Mouse (Mus musculus): ENCODE measurements around the gene Slc45a2. TPM values are rescaled to one million over a fixed set of nuclear protein-coding genes. Genes with fewer than 3 reads are reported as not detected.

Slc45a2 gene
- polyA plus RNA-seq, 1 experiment from 2014 or later: 0.17 TPM

Other genes starting within 250 kb of the Slc45a2 start
- 0.59 and 1.6 TPM in 2 replicates for gene C1qtnf3, start 48.4 kb upstream of the Slc45a2 start, polyA plus RNA-seq (2016; fragmentation: Nextera tagmentation; extraction: Ambion mirVana)
- 5.5 and 10.0 TPM in 2 replicates for gene Amacr, start 19.0 kb upstream of the Slc45a2 start, polyA plus RNA-seq (2016; fragmentation: Nextera tagmentation; extraction: Ambion mirVana)
- 1.9 and 2.5 TPM in 2 replicates for gene Rxfp3, start 37.3 kb downstream of the Slc45a2 start, polyA plus RNA-seq (2016; fragmentation: Nextera tagmentation; extraction: Ambion mirVana)
- 1.7 and 3.2 TPM in 2 replicates for gene Adamts12, start 64.1 kb downstream of the Slc45a2 start, polyA plus RNA-seq (2016; fragmentation: Nextera tagmentation; extraction: Ambion mirVana)